Mouse (Mus musculus) ES-E14 (cell line): ENCODE measurements around the gene Tuba3b.

ENCODE experiments used
- HCFC1 ChIP-seq: IDR thresholded peaks from 2 replicates; pipeline ENCODE4 v1.6.1; 2012; ENCODE audit warnings: low read length, inconsistent platforms, borderline replicate concordance; ENCODE audit not compliant: insufficient read depth
- MAFK ChIP-seq: IDR thresholded peaks from 2 replicates; pipeline ENCODE4 v1.6.1; 2014; ENCODE audit warnings: mild to moderate bottlenecking, low read depth, low read length, inconsistent platforms; ENCODE audit not compliant: insufficient read depth
- ZC3H11A ChIP-seq: IDR thresholded peaks from 2 replicates; pipeline ENCODE4 v1.6.1; 2012; ENCODE audit warnings: low read depth, mild to moderate bottlenecking, inconsistent platforms, low read length, borderline replicate concordance
- ZNF384 ChIP-seq: IDR thresholded peaks from 2 replicates; pipeline ENCODE4 v1.6.1; 2012; ENCODE audit warnings: low read depth, low read length, inconsistent platforms

DNA sequence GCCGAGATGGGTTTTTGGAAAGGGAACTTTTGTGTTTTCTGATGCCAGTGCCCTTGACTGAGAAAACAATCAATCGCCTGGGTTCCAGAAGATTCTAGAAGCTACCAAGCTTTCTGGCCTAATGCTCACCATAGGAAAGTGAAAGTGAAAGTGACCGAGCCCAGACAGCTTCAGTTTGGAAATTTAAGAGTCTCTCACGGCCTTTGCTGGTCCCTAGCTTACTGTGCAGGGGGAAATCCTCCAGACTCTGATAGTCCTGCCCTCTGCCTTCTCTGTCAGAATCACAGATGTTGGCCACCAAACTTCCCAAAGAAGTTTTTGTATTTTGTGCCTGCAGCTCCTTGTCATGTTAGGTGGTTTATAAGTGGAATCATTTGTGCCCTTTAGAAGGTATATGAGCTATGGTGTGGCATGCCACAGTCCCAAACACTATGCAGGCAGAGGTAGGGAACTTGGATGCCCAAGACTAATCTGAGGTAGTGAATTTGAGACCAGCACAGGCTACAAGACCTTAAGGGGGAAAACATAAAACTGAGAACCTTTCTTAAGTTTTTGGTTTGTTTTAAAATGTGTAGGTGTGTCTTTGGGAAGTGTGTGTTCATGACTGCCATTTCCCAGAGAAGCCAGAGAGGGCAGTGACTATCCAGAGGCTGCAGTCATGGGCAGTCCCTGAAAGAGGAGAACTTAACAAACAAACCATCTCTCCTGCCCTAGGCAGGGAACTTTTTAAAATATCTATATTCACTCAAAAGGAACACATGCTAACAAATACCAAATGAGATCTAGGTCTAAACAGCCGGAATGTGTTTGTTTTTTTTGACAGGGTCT is 1.1 kb downstream of the Tuba3b start:
- TF ChIP-seq ZNF384 (no peak), ZC3H11A (no peak), MAFK (no peak), HCFC1 (no peak)
